Mouse (Mus musculus) ES-E14 (cell line): ENCODE measurements around the gene Dhx16.

Experiments
- CHD2 ChIP-seq: IDR thresholded peaks from 2 replicates; pipeline ENCODE4 v1.6.1; 2014; ENCODE audit warnings: mild to moderate bottlenecking, low read depth, low read length, inconsistent platforms
- HCFC1 ChIP-seq: IDR thresholded peaks from 2 replicates; pipeline ENCODE4 v1.6.1; 2012; ENCODE audit warnings: low read length, inconsistent platforms, borderline replicate concordance; ENCODE audit not compliant: insufficient read depth
- MAFK ChIP-seq: IDR thresholded peaks from 2 replicates; pipeline ENCODE4 v1.6.1; 2014; ENCODE audit warnings: mild to moderate bottlenecking, low read depth, low read length, inconsistent platforms; ENCODE audit not compliant: insufficient read depth
- ZNF384 ChIP-seq: IDR thresholded peaks from 2 replicates; pipeline ENCODE4 v1.6.1; 2012; ENCODE audit warnings: low read depth, low read length, inconsistent platforms

- no peak for TF ChIP-seq MAFK
- TF ChIP-seq HCFC1, result no peak
- TF ChIP-seq ZNF384, result no peak
- TF ChIP-seq CHD2, result no peak
These were observed 18.8 kb upstream of the Dhx16 start for GRCm38 (mm10) chr17:35860831-35861197.
